Mouse (Mus musculus) midbrain, embryonic 12.5 days (tissue): ENCODE measurements at regions not wholly inside any gene's neighbourhood (a gene's known extent, or its start where the extent isn't known, plus 50 kb on each side); places are given as distances from the start of the nearest gene placed in this dataset.

ENCODE experiments used
- ATAC-seq: fragments of 200-750 bp; cut with Nextera tagmentation; 2 replicates; pipeline ENCODE4 v1.8.0; 2017; ENCODE audit warnings: low read depth, moderate TSS enrichment, moderate library complexity; ENCODE audit not compliant: low FRiP score
- H3K27ac ChIP-seq: fragments of 300-500 bp; sonication (generic); replicated peaks from 2 replicates; pipeline ENCODE4 v1.5.1; 2016; ENCODE audit warnings: mild to moderate bottlenecking
- H3K27me3 ChIP-seq: fragments of 300-500 bp; sonication (generic); 2 replicates; pipeline ENCODE4 v1.6.1; 2016; ENCODE audit warnings: mild to moderate bottlenecking
- H3K36me3 ChIP-seq: fragments of 300-500 bp; sonication (generic); 2 replicates; pipeline ENCODE4 v1.6.1; 2016
- H3K4me1 ChIP-seq: fragments of 300-500 bp; sonication (generic); 2 replicates; pipeline ENCODE4 v1.6.1; 2016
- H3K4me2 ChIP-seq: fragments of 300-500 bp; sonication (generic); replicated peaks from 2 replicates; pipeline ENCODE4 v1.6.1; 2016; ENCODE audit warnings: mild to moderate bottlenecking, moderate library complexity
- H3K4me3 ChIP-seq: fragments of 300-500 bp; sonication (generic); 2 replicates; pipeline ENCODE4 v1.5.1; 2016; ENCODE audit warnings: mild to moderate bottlenecking
- H3K9ac ChIP-seq: fragments of 300-500 bp; sonication (generic); replicated peaks from 2 replicates; pipeline ENCODE4 v1.6.1; 2016; ENCODE audit warnings: mild to moderate bottlenecking, moderate library complexity
- H3K9me3 ChIP-seq: fragments of 300-500 bp; sonication (generic); 2 replicates; pipeline ENCODE4 v1.6.1; 2016; ENCODE audit warnings: mild to moderate bottlenecking
- WGBS: fragments of 180-500 bp; shearing (Covaris S2); methylation state at CpG from one replicate; pipeline ENCODE4 v1.1.7; 2016; 5-methylcytosine and 5-hydroxymethylcytosine counted together

DNA sequence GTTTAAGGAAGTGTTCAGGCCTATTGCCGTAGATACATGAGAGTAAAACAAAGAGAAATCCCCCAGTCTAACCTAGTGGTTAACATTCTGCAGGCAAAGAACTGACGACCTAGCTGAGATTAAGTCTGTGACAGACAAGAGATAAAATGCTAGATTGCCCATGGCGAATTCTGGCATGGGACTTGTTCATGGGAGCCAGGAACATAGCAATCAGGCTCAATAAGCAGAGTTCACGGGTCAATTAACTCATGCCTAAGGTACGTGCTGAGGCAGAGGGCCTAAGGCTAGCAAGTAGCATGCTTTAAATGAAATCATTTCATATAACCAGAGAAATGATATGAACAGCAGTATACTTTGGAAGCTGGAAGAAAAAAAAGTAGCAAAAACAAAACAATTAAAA is 1119.2 kb upstream of the Adgrl2 start:
- H3K4me2 ChIP-seq, result no peak overlapping the region
- H3K4me1 ChIP-seq, result no peaks in the 10 kb centered on the region
- WGBS, result 74% methylated on average over 5 of the region's 5 CpGs
- H3K36me3 ChIP-seq, result no peaks in the 10 kb centered on the region
- ATAC-seq, result no peak
- H3K27ac ChIP-seq, result no peak overlapping the region
- no peak overlapping the region for H3K4me3 ChIP-seq
- H3K27me3 ChIP-seq, result no peaks in the 10 kb centered on the region
- no peaks in the 10 kb centered on the region for H3K9me3 ChIP-seq
- no peak overlapping the region for H3K9ac ChIP-seq

DNA sequence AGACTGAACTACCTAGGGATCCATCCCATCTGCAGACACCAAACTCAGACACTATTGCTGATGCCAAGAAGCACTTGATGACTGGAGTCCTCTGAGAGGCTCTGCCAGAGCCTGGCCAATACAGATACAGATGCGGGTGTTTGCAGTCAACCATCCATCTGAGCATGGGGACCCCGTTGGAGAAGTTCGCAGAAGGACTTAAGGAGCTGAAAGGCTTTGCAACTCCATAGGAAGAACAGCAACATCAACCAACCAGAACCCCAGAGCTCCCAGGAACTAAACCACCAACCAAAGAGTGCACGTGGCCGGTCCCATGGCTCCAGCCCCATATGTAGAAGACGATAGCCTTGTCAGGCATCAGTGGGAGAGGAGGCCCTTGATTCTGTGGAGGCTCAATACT is 1121.9 kb upstream of the Adgrl2 start:
- Histone ChIP-seq H3K27ac (no peak overlapping the region), H3K4me2 (no peak overlapping the region), H3K9ac (no peak overlapping the region), H3K27me3 (no peaks in the 10 kb centered on the region), H3K4me1 (no peaks in the 10 kb centered on the region), H3K36me3 (no peaks in the 10 kb centered on the region), H3K4me3 (no peak overlapping the region), H3K9me3 (no peaks in the 10 kb centered on the region)
- 94% methylated on average over 6 of the region's 6 CpGs for WGBS
- no peak for ATAC-seq

DNA sequence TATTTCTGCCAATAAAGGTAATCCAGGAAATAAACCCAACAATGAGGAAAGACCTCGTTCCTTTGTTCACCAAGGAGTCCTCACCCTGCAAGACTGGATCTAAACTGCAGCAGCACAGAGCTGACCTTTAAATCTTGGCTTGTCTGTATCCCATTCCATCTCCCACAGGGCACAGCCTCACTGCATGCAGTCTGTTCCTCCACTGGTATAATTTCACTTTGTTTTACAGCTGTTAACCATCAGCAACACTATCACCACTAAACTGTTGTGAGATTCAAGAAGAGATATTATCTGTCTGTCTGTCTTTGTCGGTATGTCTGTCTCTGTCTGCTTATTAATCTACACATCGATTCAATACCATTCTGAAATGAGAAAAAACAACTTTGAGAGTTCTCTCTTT is 1129.5 kb upstream of the Adgrl2 start:
- H3K9me3 ChIP-seq, result no peaks in the 10 kb centered on the region
- H3K27me3 ChIP-seq, result no peaks in the 10 kb centered on the region
- no peak for ATAC-seq
- no peaks in the 10 kb centered on the region for H3K36me3 ChIP-seq
- H3K4me1 ChIP-seq, result no peaks in the 10 kb centered on the region
- WGBS, result 71% methylated on average over 3 of the region's 3 CpGs
- no peak overlapping the region for H3K4me3 ChIP-seq
- no peak overlapping the region for H3K4me2 ChIP-seq
- no peak overlapping the region for H3K9ac ChIP-seq
- H3K27ac ChIP-seq, result no peak overlapping the region

DNA sequence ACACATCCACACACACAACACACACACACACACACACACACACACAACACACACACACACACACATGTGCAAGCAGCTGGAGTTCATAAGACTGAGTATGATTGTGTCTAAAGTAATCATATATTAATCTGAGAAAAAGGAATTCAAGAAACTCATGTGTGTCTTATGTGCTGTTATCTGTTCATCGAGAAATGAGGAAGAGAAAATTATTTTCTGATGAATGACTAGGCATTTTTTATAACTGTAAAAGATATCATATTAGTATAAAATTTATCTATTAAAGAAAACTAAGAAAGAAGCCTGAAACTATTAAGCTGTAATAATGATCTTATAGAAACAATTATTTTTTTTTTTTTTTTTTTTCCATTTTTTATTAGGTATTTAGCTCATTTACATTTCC is 1156.3 kb upstream of the Adgrl2 start:
- WGBS, result 93% methylated on average over 1 of the region's 1 CpGs
- Histone ChIP-seq H3K9me3 (no peaks in the 10 kb centered on the region), H3K36me3 (no peaks in the 10 kb centered on the region), H3K27me3 (no peaks in the 10 kb centered on the region), H3K4me1 (no peaks in the 10 kb centered on the region), H3K4me2 (no peak overlapping the region), H3K4me3 (no peak overlapping the region), H3K9ac (no peak overlapping the region), H3K27ac (no peak overlapping the region)
- ATAC-seq, result no peak

DNA sequence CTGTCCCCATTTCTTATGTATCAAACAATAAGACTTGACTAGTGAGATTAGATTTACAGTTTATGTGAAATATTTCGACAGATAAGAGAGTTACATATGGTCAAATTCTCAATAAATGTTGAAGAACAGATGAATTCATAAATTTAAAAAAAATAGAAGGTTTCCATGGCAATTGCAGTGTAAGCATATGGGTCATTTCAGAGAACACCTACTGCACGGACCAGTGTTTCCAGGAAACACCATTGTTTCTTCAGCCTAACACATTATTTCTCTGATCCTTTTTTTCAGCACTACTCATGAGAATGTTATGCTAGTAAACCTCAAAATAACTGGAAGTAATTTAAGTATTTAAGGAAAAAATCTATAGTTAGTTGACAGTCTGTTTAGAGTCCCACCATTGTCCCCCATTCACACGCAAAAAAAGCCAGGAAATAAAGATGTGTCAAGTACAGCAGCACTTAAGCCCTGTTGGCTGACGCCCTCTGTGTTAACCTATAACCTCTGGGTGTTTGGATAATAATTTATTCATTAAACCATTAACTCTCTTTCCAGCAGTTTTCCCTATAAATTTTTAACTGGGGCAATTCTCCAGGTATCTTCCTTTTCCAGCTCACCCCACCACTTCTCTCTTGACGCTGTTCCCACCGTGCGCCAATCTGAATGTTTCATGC is 1160.9 kb upstream of the Adgrl2 start:
- ATAC-seq, result no peak
- Histone ChIP-seq H3K27ac (no peak overlapping the region), H3K9ac (no peak overlapping the region), H3K4me2 (no peak overlapping the region), H3K36me3 (no peaks in the 10 kb centered on the region), H3K9me3 (no peaks in the 10 kb centered on the region), H3K27me3 (no peaks in the 10 kb centered on the region), H3K4me1 (no peaks in the 10 kb centered on the region), H3K4me3 (no peak overlapping the region)
- 83% methylated on average over 7 of the region's 7 CpGs for WGBS

DNA sequence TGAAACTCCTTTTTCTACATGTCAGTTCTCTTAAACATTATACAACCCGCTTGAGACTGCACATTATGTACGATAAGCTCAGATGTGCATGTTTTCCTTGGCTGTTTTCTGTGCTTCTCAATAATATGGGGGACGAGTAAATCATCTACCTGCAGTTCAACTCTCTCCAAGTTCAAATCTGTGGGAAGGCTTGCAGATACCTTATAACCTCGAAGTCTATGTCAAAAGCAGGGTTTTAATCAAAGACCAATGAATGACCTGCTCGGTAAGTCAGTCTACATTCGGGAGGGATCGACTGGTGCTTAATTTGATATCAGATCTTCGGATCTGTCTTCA is 1161.4 kb upstream of the Adgrl2 start:
- H3K27me3 ChIP-seq, result no peaks in the 10 kb centered on the region
- H3K9ac ChIP-seq, result no peak overlapping the region
- H3K27ac ChIP-seq, result no peak overlapping the region
- no peak overlapping the region for H3K4me3 ChIP-seq
- no peak for ATAC-seq
- H3K4me1 ChIP-seq, result no peaks in the 10 kb centered on the region
- no peak overlapping the region for H3K4me2 ChIP-seq
- H3K9me3 ChIP-seq, result no peaks in the 10 kb centered on the region
- no peaks in the 10 kb centered on the region for H3K36me3 ChIP-seq
- WGBS, result 90% methylated on average over 8 of the region's 8 CpGs

DNA sequence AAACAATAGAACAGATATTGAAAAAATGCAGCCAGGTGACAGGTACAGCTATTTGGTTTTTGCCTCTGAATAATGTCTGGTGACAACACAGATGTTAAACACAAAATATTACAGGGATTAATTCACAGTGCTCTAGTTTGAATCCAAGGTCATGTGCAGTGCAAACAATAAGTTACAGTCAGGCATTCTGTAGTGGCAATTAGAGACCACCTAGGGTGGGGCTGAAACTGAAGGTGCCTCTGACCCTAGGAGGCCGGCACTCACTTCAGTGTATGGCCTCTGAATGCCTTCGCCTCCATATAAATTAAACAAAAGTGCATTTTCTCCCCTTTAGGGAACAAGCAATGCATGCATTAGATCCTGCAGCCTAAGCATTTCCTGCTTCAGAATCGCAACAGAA is 1162.5 kb upstream of the Adgrl2 start:
- 64% methylated on average over 3 of the region's 3 CpGs for WGBS
- Histone ChIP-seq H3K4me3 (no peak overlapping the region), H3K27ac (no peak overlapping the region), H3K9me3 (no peaks in the 10 kb centered on the region), H3K9ac (no peak overlapping the region), H3K27me3 (no peaks in the 10 kb centered on the region), H3K36me3 (no peaks in the 10 kb centered on the region), H3K4me2 (no peak overlapping the region), H3K4me1 (no peaks in the 10 kb centered on the region)
- ATAC-seq, result no peak

DNA sequence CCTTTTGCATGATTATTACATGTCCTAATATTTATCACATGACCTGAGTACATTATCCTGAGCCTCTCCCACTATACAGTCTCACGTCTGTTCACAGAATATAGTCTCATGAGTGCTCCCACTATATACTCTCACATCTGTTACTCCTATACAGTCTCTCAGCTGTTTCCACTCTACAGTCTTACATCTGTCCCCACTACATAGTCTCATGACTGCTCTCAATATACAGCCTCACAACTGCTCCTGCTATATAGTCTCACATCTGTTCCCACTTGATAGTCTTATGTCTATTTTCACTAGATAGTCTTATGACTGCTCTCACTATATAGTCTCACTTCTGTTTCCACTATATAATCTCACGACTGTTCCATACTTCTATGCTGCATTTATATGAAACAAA is 1195.5 kb upstream of the Adgrl2 start:
- no peak overlapping the region for H3K4me3 ChIP-seq
- H3K27me3 ChIP-seq, result no peaks in the 10 kb centered on the region
- H3K4me1 ChIP-seq, result no peaks in the 10 kb centered on the region
- ATAC-seq, result no peak
- H3K4me2 ChIP-seq, result no peak overlapping the region
- H3K9ac ChIP-seq, result no peak overlapping the region
- no peaks in the 10 kb centered on the region for H3K9me3 ChIP-seq
- H3K36me3 ChIP-seq, result no peaks in the 10 kb centered on the region
- H3K27ac ChIP-seq, result no peak overlapping the region
- WGBS, result 93% methylated on average over 2 of the region's 2 CpGs

DNA sequence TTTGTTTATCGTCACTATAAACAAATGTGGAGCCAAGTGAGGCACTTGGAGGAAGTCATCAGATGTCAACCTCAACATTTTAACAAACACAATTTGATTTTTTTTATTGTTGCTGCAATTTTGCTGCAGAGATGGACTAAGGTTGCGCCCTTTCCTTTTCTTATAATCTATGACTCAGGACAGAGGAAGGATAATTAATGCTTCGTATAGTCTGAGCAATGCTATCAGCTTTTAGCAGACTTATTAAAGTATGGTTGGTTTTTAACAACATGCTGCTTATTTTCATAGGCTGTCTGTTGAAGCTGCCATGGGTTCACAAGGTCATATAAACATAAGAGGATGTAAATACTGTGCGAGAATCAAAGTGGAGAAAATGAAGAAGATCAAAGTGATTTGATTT is 1202.8 kb upstream of the Adgrl2 start:
- 84% methylated on average over 4 of the region's 4 CpGs for WGBS
- no peaks in the 10 kb centered on the region for H3K4me1 ChIP-seq

DNA sequence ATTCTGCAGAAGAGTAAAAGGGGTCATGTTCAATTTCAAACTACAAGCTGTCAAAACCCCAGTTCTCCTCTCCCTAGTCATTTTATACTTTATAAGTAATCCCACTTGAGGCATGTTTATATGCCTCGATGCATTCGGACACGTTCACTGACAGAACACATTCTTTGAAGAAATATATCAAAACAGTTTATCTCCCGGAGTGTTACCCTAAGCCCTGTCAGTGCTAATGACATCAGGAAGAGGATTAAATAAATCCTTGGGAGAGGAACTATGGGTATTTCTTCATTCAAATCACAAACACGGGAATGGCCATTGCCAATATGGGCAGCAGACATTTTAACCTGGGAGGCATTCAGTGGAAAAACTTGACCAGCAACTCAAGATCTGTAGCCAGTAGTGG is 1208.1 kb upstream of the Adgrl2 start:
- H3K27me3 ChIP-seq, result no peaks in the 10 kb centered on the region
- no peak for ATAC-seq
- H3K27ac ChIP-seq, result no peak overlapping the region
- H3K9me3 ChIP-seq, result no peaks in the 10 kb centered on the region
- H3K4me3 ChIP-seq, result no peak overlapping the region
- no peaks in the 10 kb centered on the region for H3K4me1 ChIP-seq
- WGBS, result 62% methylated on average over 5 of the region's 5 CpGs
- no peak overlapping the region for H3K9ac ChIP-seq
- H3K36me3 ChIP-seq, result no peaks in the 10 kb centered on the region
- no peak overlapping the region for H3K4me2 ChIP-seq

More for the DNA sequence above, 1202.8 kb upstream of the Adgrl2 start:
- Histone ChIP-seq H3K4me3 (no peak overlapping the region), H3K36me3 (no peaks in the 10 kb centered on the region), H3K4me2 (no peak overlapping the region), H3K9me3 (no peaks in the 10 kb centered on the region), H3K9ac (no peak overlapping the region), H3K27me3 (no peaks in the 10 kb centered on the region), H3K27ac (no peak overlapping the region)
- no peak for ATAC-seq

DNA sequence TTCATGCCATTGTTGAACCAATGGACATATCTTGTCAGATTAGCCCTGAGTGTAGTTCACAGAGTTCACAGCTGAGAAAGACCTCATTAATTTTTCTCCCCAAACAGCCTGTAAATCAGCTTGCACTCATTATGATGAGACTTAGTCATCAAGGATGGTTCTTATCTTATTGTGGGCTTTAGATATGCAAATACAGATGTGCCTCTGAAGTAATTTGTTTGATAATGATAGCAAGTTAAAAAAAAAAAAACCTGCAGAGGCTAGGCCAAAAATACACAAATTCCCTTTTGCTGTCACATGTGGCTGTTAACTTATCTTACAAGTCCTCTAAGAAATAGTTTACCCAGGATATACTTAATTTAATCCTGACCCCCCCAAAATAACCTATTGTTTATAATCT is 1215.5 kb upstream of the Adgrl2 start:
- Histone ChIP-seq H3K4me2 (no peak overlapping the region), H3K9ac (no peak overlapping the region), H3K27ac (no peak overlapping the region), H3K4me3 (no peak overlapping the region), H3K27me3 (no peaks in the 10 kb centered on the region), H3K9me3 (no peaks in the 10 kb centered on the region), H3K4me1 (no peaks in the 10 kb centered on the region), H3K36me3 (no peaks in the 10 kb centered on the region)
- ATAC-seq, result no peak

DNA sequence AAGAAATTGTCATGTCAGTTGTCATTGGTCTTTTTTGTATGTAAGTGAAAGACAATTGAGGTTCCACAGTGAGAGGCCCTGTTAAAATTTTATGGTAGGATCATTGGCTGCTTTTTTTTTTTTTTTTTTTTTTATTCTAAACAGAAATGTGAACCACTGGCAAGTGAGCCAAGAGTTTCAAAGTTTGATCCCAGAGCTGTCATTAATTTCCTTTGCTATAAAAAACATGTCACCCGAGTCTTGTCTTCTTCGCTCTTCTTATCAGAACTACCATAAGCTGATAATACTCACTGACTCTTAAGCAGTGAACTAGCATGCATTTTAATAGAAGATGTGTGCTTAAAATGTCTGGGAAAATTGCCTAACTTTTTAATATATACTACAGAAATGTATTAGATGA is 1204.4 kb upstream of the Adgrl4 start:
- H3K27me3 ChIP-seq, result no peaks in the 10 kb centered on the region
- no peak overlapping the region for H3K4me3 ChIP-seq
- H3K4me1 ChIP-seq, result no peaks in the 10 kb centered on the region
- H3K9ac ChIP-seq, result no peak overlapping the region
- no peak for ATAC-seq
- no peaks in the 10 kb centered on the region for H3K9me3 ChIP-seq
- WGBS, result 96% methylated on average over 2 of the region's 2 CpGs
- no peak overlapping the region for H3K4me2 ChIP-seq
- H3K27ac ChIP-seq, result no peak overlapping the region
- no peaks in the 10 kb centered on the region for H3K36me3 ChIP-seq

DNA sequence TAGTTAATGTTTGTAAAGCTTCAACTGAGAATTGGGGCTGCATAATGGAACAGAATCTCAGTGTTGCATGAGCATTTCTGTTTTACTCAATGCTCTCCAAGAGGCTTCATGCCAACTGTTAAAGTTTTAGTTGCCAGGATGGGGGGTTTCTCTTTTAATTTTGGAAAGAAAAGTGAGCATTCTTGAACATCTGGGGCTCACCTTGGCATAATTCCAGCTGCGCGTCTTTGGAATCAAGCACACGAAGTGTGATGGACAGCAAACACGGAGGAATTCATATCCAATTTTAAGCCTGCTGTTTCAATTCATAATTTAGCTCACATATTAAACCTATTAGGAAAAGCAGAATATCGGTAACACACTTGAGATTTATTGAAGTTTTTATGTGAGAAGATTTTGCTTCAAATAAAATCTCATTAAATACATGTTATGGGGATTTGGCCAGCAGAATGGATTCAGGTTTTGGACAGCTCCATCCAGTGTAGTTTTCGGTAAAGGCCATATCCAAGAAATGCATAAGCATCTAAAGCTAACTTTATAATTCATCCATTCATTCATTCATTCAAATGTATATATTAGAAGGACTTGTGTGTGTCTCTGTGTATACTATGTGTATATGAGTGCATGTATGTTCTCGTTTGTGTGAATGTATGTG is 1200.6 kb upstream of the Adgrl4 start:
- H3K9me3 ChIP-seq, result no peaks in the 10 kb centered on the region
- no peaks in the 10 kb centered on the region for H3K4me1 ChIP-seq
- 85% methylated on average over 7 of the region's 7 CpGs for WGBS
- no peak overlapping the region for H3K4me3 ChIP-seq
- H3K4me2 ChIP-seq, result no peak overlapping the region
- no peak overlapping the region for H3K9ac ChIP-seq
- ATAC-seq, result no peak
- no peak overlapping the region for H3K27ac ChIP-seq
- H3K27me3 ChIP-seq, result no peaks in the 10 kb centered on the region
- no peaks in the 10 kb centered on the region for H3K36me3 ChIP-seq
